Mouse (Mus musculus) c-Kit-positive CD71-positive TER-119-positive erythroid progenitor cells, embryonic 14.5 days (primary cell): ENCODE measurements at regions not wholly inside any gene's neighbourhood (a gene's known extent, or its start where the extent isn't known, plus 50 kb on each side); places are given as distances from the start of the nearest gene placed in this dataset.

Experiments
- DNase-seq: peaks from one replicate; pipeline ENCODE4 v3.0.0-alpha.2; 2013; ENCODE audit warnings: low spot score

GRCm38 (mm10) chr2:105528535-105528934 is 129.4 kb upstream of the Rcn1 start:
- no peak for DNase-seq

GRCm38 (mm10) chr2:105544099-105544498 is 124.6 kb upstream of the Pax6 start:
- no peak for DNase-seq

- no peak for DNase-seq
Observed at GRCm38 (mm10) chr2:105552092-105552491, 116.6 kb upstream of the Pax6 start.

- no peak for DNase-seq
Observed at GRCm38 (mm10) chr2:105586782-105587181, 81.9 kb upstream of the Pax6 start.

- DNase-seq, result no peak
Observed at GRCm38 (mm10) chr2:105594131-105594530, 74.6 kb upstream of the Pax6 start.

- DNase-seq, result no peak
Observed at GRCm38 (mm10) chr2:105604553-105605116, 64.1 kb upstream of the Pax6 start.

GRCm38 (mm10) chr2:105607969-105608538 is 60.6 kb upstream of the Pax6 start:
- no peak for DNase-seq

- no peak for DNase-seq
Observed at GRCm38 (mm10) chr2:105608756-105609155, 59.9 kb upstream of the Pax6 start.

- no peak for DNase-seq
Observed at GRCm38 (mm10) chr2:105611014-105611413, 57.7 kb upstream of the Pax6 start.

- DNase-seq, result no peak
Observed at GRCm38 (mm10) chr2:105611651-105612050, 57.0 kb upstream of the Pax6 start.

GRCm38 (mm10) chr2:105612051-105612664 is 56.5 kb upstream of the Pax6 start:
- no peak for DNase-seq

- no peak for DNase-seq
Observed at GRCm38 (mm10) chr2:105612706-105613105, 56.0 kb upstream of the Pax6 start.

- DNase-seq, result no peak
Observed at GRCm38 (mm10) chr2:105613243-105613642, 55.5 kb upstream of the Pax6 start.

GRCm38 (mm10) chr2:105615891-105616733 is 52.6 kb upstream of the Pax6 start:
- peak; percentile 3 for DNase-seq
